Mouse (Mus musculus) G1E (cell line): ENCODE measurements at regions not wholly inside any gene's neighbourhood (a gene's known extent, or its start where the extent isn't known, plus 50 kb on each side); places are given as distances from the start of the nearest gene placed in this dataset.

Experiments
- CTCF ChIP-seq: IDR thresholded peaks from 2 replicates; pipeline ENCODE4 v1.5.1; 2012; ENCODE audit warnings: low read depth, low read length, inconsistent platforms, mixed read lengths
- GATA1 ChIP-seq: IDR thresholded peaks from 2 replicates; pipeline ENCODE4 v1.6.1; 2012; ENCODE audit warnings: borderline replicate concordance, low read length, inconsistent platforms, mixed read lengths
- TAL1 ChIP-seq: conservative IDR thresholded peaks from 2 replicates; pipeline ENCODE4 v1.6.1; 2012; ENCODE audit warnings: low read depth, low read length, inconsistent platforms, mixed read lengths

DNA sequence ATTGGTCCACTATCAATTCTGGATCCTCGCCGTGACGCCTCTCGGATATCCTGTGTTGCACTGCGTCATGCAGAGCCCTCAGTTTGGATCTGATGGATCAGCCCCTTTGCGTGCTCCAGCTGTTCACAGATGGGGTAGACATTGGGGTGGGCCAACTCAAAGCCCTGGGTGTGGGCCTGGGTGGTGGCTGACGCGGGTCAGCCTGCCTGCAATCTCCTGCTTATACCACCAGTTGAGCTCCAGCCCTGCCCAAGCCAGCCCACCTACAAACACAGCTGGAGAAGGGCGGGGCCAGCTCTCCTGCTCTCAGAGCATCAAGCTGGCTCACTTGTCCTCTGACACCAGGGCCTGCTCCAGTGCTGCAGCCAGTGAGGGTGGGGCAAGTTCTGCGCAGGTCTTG lies 73.1 kb downstream of the Rps15a start:
- TF ChIP-seq TAL1 (no peak), CTCF (no peak), GATA1 (no peak)
